Mouse (Mus musculus) E14TG2a.4 (cell line): Measurements from ENCODE around the gene Snapin.

Experiments
- CTCF ChIP-seq: conservative IDR thresholded peaks from 2 replicates; pipeline ENCODE4 v1.5.1; 2014; ENCODE audit warnings: low read length
- NANOG ChIP-seq: IDR thresholded peaks from 2 replicates; pipeline ENCODE4 v1.6.1; 2014; ENCODE audit warnings: borderline replicate concordance, low read length, mixed read lengths

GRCm38 (mm10) chr3:90527291-90527873, 36.5 kb upstream of the Snapin start:
- no peak for TF ChIP-seq CTCF
- TF ChIP-seq NANOG = no peak
